Mouse (Mus musculus) left cerebral cortex, adult 8-10 months (tissue): Measurements from ENCODE around the gene Wnt2b. TPM values are rescaled to one million over a fixed set of nuclear protein-coding genes. Genes with fewer than 3 reads are reported as not detected.

ENCODE experiments used
- DNase-seq, 2 experiments: peaks; one replicate each; pipeline ENCODE4 v3.0.0; 2022; ENCODE audit warnings: low spot score in 2 of 2
- total RNA-seq, 4 experiments: library from RNA; stranded (reverse); gene quantifications; 2 replicates each; pipeline ENCODE4 v1.2.4; 2022

Wnt2b gene
- total RNA-seq, 4 experiments from 2014 or later: 1.5 to 1.6 (median 1.6) TPM

DNA sequence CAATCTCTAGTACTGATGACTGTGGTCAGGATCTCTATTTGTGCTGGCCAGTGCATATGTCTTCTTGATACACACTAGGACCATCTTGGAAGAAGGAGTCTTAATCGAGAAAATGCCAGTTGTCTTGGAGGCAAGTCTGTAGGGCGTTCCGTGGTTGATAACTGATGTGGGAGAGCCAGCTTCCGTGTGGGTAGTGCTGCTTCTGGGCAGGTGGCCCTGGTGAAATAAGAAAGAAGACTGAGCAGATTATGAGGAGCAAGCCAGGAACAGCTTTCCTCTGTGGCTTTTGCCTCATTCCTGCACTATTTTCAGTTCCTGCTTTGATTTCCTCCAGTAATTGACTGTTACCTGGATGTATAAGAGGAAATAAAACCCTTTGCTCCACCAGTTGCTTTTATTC is 56.3 kb downstream of the Wnt2b start:
- DNase-seq: peak in 1 of 2 experiments; percentile 21

DNA sequence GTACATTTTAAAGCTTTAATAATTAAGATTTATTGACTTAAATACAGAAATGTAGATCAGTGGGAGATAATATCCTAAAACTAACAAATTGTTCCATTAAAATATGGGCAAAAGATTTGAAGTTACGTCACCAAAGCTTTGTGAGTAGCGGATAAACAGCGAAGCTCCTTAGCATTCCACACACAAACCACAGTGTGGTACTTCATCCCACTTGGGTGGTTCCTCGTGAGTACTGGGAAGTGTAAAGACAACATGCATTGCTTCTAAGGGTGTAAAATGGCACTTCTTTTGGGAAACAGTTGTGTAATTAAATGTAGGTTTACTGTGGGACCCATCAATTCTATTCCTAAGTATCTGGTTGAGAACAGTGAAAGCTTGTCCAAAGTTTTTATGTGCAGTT is 60.6 kb downstream of the Wnt2b start:
- no peak for DNase-seq

DNA sequence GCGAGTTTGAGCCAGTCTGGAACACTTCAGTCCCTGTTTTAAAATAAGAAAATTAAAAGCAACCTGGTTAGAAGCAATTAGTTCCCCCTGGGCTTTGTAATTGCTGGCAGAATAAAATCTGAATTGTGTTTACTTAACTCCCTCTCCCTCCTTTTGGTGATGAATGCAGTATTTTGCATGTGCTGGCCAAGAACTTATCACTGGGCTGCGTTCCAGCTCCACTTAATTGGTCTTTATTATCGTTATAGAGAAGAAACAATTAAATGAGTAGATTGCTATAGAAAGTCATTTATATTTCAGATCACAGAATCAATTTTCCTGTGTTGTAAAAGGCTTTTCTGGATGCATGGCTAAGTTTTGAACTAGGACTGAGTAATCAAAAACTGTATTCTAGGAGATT is 65.6 kb downstream of the Wnt2b start:
- no peak for DNase-seq

Other genes with a start within 250 kb of the Wnt2b start
- 1 to 10 TPM in 3 of 4 experiments, under 1 TPM in 1; 0.70 to 1.3 (median 1.1) TPM for gene Ppm1j, start 180.9 kb downstream of the Wnt2b start, total RNA-seq
- gene Fam19a3, start 180.1 kb downstream of the Wnt2b start, total RNA-seq: under 1 TPM; 0.08 to 0.49 (median 0.23) TPM
- 10 to 100 TPM; 27.8 to 37.9 (median 30.3) TPM for gene Rhoc, start 173.5 kb downstream of the Wnt2b start, total RNA-seq
- 10 to 100 TPM in 2 of 4 experiments, 1 to 10 TPM in 2; 8.4 to 12.5 (median 9.4) TPM for gene Mov10, start 143.4 kb downstream of the Wnt2b start, total RNA-seq
- 10 to 100 TPM; 32.3 to 49.5 (median 38.6) TPM for gene St7l, start 97.9 kb downstream of the Wnt2b start, total RNA-seq
- 10 to 100 TPM; 26.1 to 41.8 (median 33.4) TPM for gene Capza1, start 97.4 kb downstream of the Wnt2b start, total RNA-seq
- gene Cttnbp2nl, start 91.2 kb upstream of the Wnt2b start, total RNA-seq: 10 to 100 TPM; 25.6 to 34.7 (median 29.9) TPM
- not detected for gene 4930564D02Rik, start 104.9 kb upstream of the Wnt2b start, total RNA-seq